Mouse (Mus musculus): ENCODE data around the gene Zc3h14. TPM values are rescaled to one million over a fixed set of nuclear protein-coding genes. Genes with fewer than 3 reads are reported as not detected.

Zc3h14 gene
- polyA plus RNA-seq (2011; ENCODE audit: insufficient read length, low read depth, missing spikeins) = 130 and 161 TPM in 2 replicates

DNA sequence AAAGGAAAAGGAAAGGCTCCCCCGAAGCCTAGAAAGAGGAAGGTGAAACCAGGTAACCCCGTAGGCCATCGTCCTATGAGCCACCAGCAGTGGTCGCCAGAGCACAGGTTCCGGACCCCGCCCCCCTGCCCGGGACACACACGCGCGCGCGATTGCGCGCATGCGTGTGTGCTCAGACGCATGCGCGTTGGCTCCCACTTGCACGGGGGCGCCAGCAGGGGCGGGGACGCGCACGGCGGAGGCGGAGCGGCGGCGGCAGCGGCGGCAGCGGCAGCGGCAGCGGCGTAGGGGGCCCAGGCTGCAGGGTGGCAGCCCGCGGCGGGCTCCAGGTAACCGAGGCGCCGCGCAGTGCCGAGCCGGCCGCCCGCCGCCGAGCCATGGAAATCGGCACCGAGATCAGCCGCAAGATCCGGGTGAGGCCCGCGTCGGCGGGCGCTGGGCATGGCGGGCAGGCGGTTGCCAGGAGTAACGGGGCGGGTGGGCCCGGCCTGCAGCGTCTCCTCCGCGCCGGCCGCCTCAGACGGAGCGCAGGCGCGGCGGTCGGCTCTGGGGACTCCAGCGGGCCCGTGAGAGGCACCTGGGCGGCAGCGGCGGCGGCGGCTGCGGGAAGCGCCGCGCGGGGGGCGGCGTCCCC lies at the start of gene Zc3h14:
Gene Zc3h14, plus strand, starts transcription at position 219 of the 634 bp plus-strand sequence.
- TF ChIP-seq CTCF (IDR thresholded peaks at IDR 0.05; ENCODE audit: borderline replicate concordance, insufficient read depth, low read length) (peak; percentile 54), POLR2A (IDR thresholded peaks at IDR 0.05; ENCODE audit: low read depth, low read length) (0 out of 2 replicates have a peak, but pooled peaks have one; percentile 20)

GRCm38 (mm10) chr12:98697202-98697601 lies 49.6 kb upstream of the Zc3h14 start:
- no peaks in the 10 kb centered on the region for H3K4me1 ChIP-seq (ENCODE audit: control insufficient read depth, insufficient read depth, low read length)
- TF ChIP-seq CTCF (IDR thresholded peaks at IDR 0.05; ENCODE audit: borderline replicate concordance, insufficient read depth, low read length) = no peak
- no peak for TF ChIP-seq POLR2A (IDR thresholded peaks at IDR 0.05; ENCODE audit: low read depth, low read length)
- no peak overlapping the region for H3K27ac ChIP-seq (ENCODE audit: insufficient read depth, low read length)
- H3K4me3 ChIP-seq (ENCODE audit: insufficient read depth, low read length) = no peak overlapping the region

More for the DNA sequence above, at the start of gene Zc3h14:
- Histone ChIP-seq H3K27ac (ENCODE audit: insufficient read depth, low read length) (peak within 1 kb of the TSS; percentile 36), H3K4me3 (ENCODE audit: insufficient read depth, low read length) (peak within 1 kb of the TSS; percentile 100), H3K4me1 (ENCODE audit: control insufficient read depth, insufficient read depth, low read length) (peaks cover 4% of the 10 kb centered on the region; the same call in 1 of the 2 replicates)

DNA sequence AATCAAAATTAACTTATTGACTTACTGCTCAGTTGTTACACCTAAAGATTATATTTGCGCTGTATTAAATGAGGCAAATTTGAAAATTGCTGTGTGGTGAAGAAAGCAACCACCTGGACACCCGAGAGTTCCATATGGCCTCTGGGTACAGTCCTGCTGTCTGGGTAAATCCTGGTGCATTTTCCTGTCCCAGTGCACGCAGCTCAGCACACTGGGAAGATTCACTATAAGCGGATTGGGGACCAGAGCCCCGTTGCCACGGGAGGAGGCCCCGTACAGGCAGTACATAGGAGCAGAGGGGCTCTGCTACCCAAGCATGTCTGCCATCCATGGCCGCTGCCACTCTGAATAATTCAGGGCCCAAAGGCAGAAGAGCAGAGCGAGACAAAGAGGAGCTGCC lies 45.2 kb upstream of the Zc3h14 start:
- no peak for TF ChIP-seq POLR2A (IDR thresholded peaks at IDR 0.05; ENCODE audit: low read depth, low read length)
- TF ChIP-seq CTCF (IDR thresholded peaks at IDR 0.05; ENCODE audit: borderline replicate concordance, insufficient read depth, low read length) = no peak

DNA sequence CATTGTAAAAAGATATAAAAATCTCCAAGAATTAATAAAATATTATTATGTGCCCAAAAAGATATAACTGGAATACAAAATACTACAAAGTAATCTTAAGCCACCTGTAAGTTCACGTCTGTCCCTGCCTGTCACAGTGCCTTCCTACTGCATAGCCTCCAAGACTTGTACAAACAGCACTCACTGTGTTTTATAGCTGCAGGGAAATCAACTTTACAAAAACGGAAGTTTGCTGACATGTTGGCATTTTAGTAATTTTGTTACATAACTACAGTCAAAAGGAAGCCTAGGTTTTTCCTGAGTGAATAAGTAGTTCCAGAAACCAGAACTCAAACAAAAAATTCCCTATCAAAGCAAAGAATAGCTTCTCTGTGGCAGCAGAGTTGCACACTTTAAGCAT lies 43.2 kb upstream of the Zc3h14 start:
- H3K4me1 ChIP-seq (ENCODE audit: control insufficient read depth, insufficient read depth, low read length) = no peaks in the 10 kb centered on the region
- no peak overlapping the region for H3K27ac ChIP-seq (ENCODE audit: insufficient read depth, low read length)
- TF ChIP-seq CTCF (IDR thresholded peaks at IDR 0.05; ENCODE audit: borderline replicate concordance, insufficient read depth, low read length) (no peak), POLR2A (IDR thresholded peaks at IDR 0.05; ENCODE audit: low read depth, low read length) (no peak)
- H3K4me3 ChIP-seq (ENCODE audit: insufficient read depth, low read length) = no peak overlapping the region

More for the DNA sequence above, 45.2 kb upstream of the Zc3h14 start:
- Histone ChIP-seq H3K4me3 (ENCODE audit: insufficient read depth, low read length) (no peak overlapping the region), H3K27ac (ENCODE audit: insufficient read depth, low read length) (no peak overlapping the region), H3K4me1 (ENCODE audit: control insufficient read depth, insufficient read depth, low read length) (no peaks in the 10 kb centered on the region)

DNA sequence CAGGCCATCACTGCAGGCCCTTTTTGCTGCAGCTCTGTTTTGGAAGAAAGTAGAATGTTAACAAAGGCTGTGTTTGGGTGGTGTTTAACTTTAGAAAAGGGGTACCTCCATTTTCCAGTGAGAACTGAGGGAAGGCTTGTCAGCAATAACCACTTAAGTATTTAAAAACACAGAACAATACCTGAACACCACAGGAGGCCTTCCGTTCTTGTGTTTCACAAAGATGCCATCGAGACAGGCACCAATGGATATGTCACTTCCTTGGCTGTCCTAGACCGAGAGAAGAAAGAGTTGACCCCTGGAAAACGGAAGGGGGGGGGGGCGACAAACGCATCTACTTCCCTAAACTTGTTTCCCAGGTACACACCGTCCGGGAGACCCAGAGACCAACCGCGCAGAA lies 42.8 kb upstream of the Zc3h14 start:
- no peak for TF ChIP-seq POLR2A (IDR thresholded peaks at IDR 0.05; ENCODE audit: low read depth, low read length)
- no peak for TF ChIP-seq CTCF (IDR thresholded peaks at IDR 0.05; ENCODE audit: borderline replicate concordance, insufficient read depth, low read length)
- no peak overlapping the region for H3K4me3 ChIP-seq (ENCODE audit: insufficient read depth, low read length)
- no peaks in the 10 kb centered on the region for H3K4me1 ChIP-seq (ENCODE audit: control insufficient read depth, insufficient read depth, low read length)
- no peak overlapping the region for H3K27ac ChIP-seq (ENCODE audit: insufficient read depth, low read length)

DNA sequence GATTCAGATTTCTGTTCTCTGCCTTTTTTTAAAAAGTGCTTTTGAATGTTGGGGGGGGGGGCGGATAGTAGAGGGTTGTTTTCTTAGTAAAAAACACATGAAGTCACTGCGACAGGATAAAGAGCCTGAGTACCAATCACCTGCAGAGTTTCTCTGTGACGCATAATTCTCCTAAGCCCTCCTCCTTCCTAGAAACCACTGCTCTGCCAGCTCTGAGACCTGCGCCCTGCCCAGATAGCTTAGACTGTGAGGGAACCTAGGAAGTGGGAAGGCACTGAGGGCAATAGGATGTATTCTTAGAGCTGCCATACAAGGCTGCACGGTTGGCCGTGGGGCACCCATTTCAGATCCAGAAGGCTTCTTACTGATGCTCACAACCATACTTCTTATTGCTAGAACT lies 33.9 kb upstream of the Zc3h14 start:
- H3K4me3 ChIP-seq (ENCODE audit: insufficient read depth, low read length) = no peak overlapping the region
- peaks cover 15% of the 10 kb centered on the region for H3K4me1 ChIP-seq (ENCODE audit: control insufficient read depth, insufficient read depth, low read length)
- TF ChIP-seq CTCF (IDR thresholded peaks at IDR 0.05; ENCODE audit: borderline replicate concordance, insufficient read depth, low read length) (no peak), POLR2A (IDR thresholded peaks at IDR 0.05; ENCODE audit: low read depth, low read length) (no peak)
- H3K27ac ChIP-seq (ENCODE audit: insufficient read depth, low read length) = no peak overlapping the region

DNA sequence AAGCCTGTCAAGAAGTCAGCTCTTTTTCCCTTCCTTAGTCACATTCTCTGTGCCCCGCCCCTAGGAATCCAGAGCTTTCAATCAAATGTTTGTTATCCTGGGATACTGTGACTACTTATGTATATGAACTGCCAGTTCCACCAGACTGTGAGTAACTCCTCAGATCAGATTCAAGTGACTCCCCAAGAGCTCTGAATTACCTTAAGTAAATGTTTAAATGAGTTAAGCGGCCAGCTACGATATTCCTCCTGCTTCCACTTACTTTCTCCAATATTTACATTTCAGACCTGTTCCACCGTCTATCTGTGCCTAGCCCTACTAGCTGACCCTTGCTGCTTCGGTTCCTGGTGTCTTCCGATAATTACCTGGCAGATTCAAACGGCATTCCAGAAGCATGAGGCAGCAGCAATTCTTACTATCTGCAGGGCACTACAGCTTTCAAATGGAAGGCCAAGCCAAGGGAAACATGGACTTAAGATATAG lies 33.1 kb upstream of the Zc3h14 start:
- H3K4me1 ChIP-seq (ENCODE audit: control insufficient read depth, insufficient read depth, low read length) = peaks cover 15% of the 10 kb centered on the region
- peak overlapping the region; percentile 44; the same call in 1 of the 2 replicates for H3K27ac ChIP-seq (ENCODE audit: insufficient read depth, low read length)
- TF ChIP-seq POLR2A (IDR thresholded peaks at IDR 0.05; ENCODE audit: low read depth, low read length) (no peak), CTCF (IDR thresholded peaks at IDR 0.05; ENCODE audit: borderline replicate concordance, insufficient read depth, low read length) (no peak)

DNA sequence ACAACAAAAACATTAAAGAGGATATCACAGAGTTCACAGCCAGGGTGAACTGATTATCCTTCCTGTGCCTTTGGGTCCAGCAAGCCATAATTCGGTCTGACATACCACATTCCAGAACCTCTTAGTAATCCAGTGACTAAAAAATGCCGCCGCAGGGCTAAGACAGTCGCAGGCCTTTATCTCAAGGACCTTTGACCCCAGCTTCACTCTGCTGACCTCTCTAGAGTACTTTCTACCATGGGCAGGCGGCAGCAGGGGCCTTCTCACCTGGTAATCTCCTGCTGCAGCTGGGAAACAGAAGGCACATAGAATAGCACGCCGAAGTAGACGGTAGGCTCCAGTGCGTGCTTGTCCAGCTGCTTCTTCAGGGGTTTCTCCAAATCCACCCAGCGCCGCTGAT lies 32.0 kb upstream of the Zc3h14 start:
- TF ChIP-seq CTCF (IDR thresholded peaks at IDR 0.05; ENCODE audit: borderline replicate concordance, insufficient read depth, low read length) (no peak), POLR2A (IDR thresholded peaks at IDR 0.05; ENCODE audit: low read depth, low read length) (no peak)
- Histone ChIP-seq H3K4me1 (ENCODE audit: control insufficient read depth, insufficient read depth, low read length) (peaks cover 15% of the 10 kb centered on the region), H3K4me3 (ENCODE audit: insufficient read depth, low read length) (no peak overlapping the region), H3K27ac (ENCODE audit: insufficient read depth, low read length) (no peak overlapping the region)

More for the DNA sequence above, 33.1 kb upstream of the Zc3h14 start:
- no peak overlapping the region for H3K4me3 ChIP-seq (ENCODE audit: insufficient read depth, low read length)

DNA sequence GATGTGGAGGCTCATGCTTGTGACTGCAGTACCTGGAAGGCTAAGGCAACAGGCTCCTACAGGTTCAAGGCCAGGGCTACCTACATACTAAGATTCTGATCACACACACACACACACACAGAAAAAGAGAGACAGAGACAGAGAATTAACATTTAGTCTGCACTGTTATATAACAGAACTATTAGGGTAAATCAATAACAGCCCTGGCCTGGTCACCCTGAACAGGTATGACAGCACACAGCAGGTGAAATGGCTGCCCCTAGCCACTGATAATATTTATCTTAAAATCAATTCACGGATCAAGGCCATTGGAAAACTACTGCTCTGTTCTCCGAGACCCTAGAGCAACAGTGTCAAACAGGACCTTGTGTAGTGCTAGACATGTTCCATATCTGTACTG lies 30.6 kb upstream of the Zc3h14 start:
- Histone ChIP-seq H3K4me1 (ENCODE audit: control insufficient read depth, insufficient read depth, low read length) (peaks cover 15% of the 10 kb centered on the region), H3K27ac (ENCODE audit: insufficient read depth, low read length) (no peak overlapping the region), H3K4me3 (ENCODE audit: insufficient read depth, low read length) (no peak overlapping the region)
- no peak for TF ChIP-seq POLR2A (IDR thresholded peaks at IDR 0.05; ENCODE audit: low read depth, low read length)
- no peak for TF ChIP-seq CTCF (IDR thresholded peaks at IDR 0.05; ENCODE audit: borderline replicate concordance, insufficient read depth, low read length)

DNA sequence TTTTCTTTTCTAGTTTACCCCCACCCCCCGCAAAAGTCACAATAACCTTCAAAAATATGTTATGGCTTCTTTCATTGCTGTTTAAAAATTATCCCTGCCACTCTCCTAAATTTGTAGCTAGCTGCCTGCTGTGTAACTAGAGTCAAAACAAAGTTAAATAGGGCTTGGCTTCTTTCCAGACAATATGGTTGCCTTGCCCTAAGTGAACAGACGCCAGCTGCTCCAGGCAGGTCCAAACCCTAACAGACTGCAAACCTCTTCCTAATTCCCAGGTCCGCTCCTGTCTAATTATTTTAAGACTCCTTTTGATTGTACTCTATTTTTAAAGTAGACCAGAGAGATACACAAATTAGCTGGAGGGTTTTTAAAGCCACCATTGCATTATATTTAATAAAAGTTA lies 26.1 kb upstream of the Zc3h14 start:
- Histone ChIP-seq H3K4me1 (ENCODE audit: control insufficient read depth, insufficient read depth, low read length) (0 out of 2 replicates have a peak, but pooled peaks cover 2% of the 10 kb centered on the region), H3K4me3 (ENCODE audit: insufficient read depth, low read length) (no peak overlapping the region), H3K27ac (ENCODE audit: insufficient read depth, low read length) (no peak overlapping the region)
- TF ChIP-seq POLR2A (IDR thresholded peaks at IDR 0.05; ENCODE audit: low read depth, low read length) = no peak
- TF ChIP-seq CTCF (IDR thresholded peaks at IDR 0.05; ENCODE audit: borderline replicate concordance, insufficient read depth, low read length) = no peak
